Mouse (Mus musculus) MEL (cell line): ENCODE measurements around the gene Pomp. TPM values are rescaled to one million over a fixed set of nuclear protein-coding genes. Genes with fewer than 3 reads are reported as not detected.

ENCODE experiments used
- DNase-seq: peaks from one replicate; pipeline ENCODE4 v3.0.0; 2011; ENCODE audit warnings: low read depth, low spot score
- H3K27ac ChIP-seq: 2 replicates; pipeline ENCODE4 v1.5.1; 2012; ENCODE audit warnings: low read depth, mild to moderate bottlenecking, control low read depth, low read length, moderate library complexity; ENCODE audit not compliant: control insufficient read depth
- H3K27me3 ChIP-seq, 2 experiments: fragments of 150-350 bp in 1 of 2; sonication (generic) in 1 of 2; 2 replicates each; pipeline ENCODE4 v1.6.1; 2012; ENCODE audit warnings: low read length in 2 of 2, mild to moderate bottlenecking in 2 of 2, improper control_type of control experiment in 1 of 2, moderate library complexity in 1 of 2; ENCODE audit not compliant: insufficient read depth in 2 of 2, control insufficient read depth in 1 of 2
- H3K36me3 ChIP-seq, 2 experiments: 2 replicates each; pipeline ENCODE4 v1.6.1; 2012 to 2014; ENCODE audit warnings: low read length in 2 of 2, improper control_type of control experiment in 1 of 2, inconsistent platforms in 1 of 2, mild to moderate bottlenecking in 1 of 2; ENCODE audit not compliant: insufficient read depth in 2 of 2, control insufficient read depth in 1 of 2
- H3K4me1 ChIP-seq, 2 experiments: fragments of 150-350 bp in 1 of 2; sonication (generic) in 1 of 2; 2 replicates each; pipeline ENCODE4 v1.6.1; 2012; ENCODE audit warnings: low read length in 2 of 2, improper control_type of control experiment in 1 of 2, mild to moderate bottlenecking in 1 of 2; ENCODE audit not compliant: insufficient read depth in 2 of 2, control insufficient read depth in 1 of 2
- H3K4me3 ChIP-seq, 2 experiments: fragments of 150-350 bp in 1 of 2; sonication (generic) in 1 of 2; 2 replicates each; pipeline ENCODE4 v1.5.1; 2012; ENCODE audit warnings: low read depth in 2 of 2, low read length in 2 of 2, mild to moderate bottlenecking in 2 of 2, moderate library complexity in 2 of 2, control low read depth in 1 of 2, improper control_type of control experiment in 1 of 2; ENCODE audit not compliant: control insufficient read depth in 1 of 2, insufficient read depth in 1 of 2
- H3K79me2 ChIP-seq: 2 replicates; pipeline ENCODE4 v1.6.1; 2012; ENCODE audit warnings: mild to moderate bottlenecking, low read length, moderate library complexity; ENCODE audit not compliant: control insufficient read depth, poor library complexity, insufficient read depth
- H3K9ac ChIP-seq: 2 replicates; pipeline ENCODE4 v1.6.1; 2012; ENCODE audit warnings: low read depth, mild to moderate bottlenecking, control low read depth, low read length, moderate library complexity; ENCODE audit not compliant: control insufficient read depth, poor library complexity, severe bottlenecking
- H3K9me3 ChIP-seq: fragments of 150-350 bp; sonication (generic); replicated peaks from 2 replicates; pipeline ENCODE4 v1.6.1; 2012; ENCODE audit warnings: mild to moderate bottlenecking, low read length, improper control_type of control experiment, moderate library complexity; ENCODE audit not compliant: insufficient read depth
- BHLHE40 ChIP-seq: IDR thresholded peaks from 2 replicates; pipeline ENCODE4 v1.6.1; 2012; ENCODE audit warnings: low read depth, mild to moderate bottlenecking, inconsistent platforms, low read length, improper control_type of control experiment, borderline replicate concordance
- CHD2 ChIP-seq: IDR thresholded peaks from 2 replicates; pipeline ENCODE4 v1.6.1; 2011; ENCODE audit warnings: low read length, improper control_type of control experiment
- CTCF ChIP-seq, 3 experiments: IDR thresholded peaks in 2 of 3; conservative IDR thresholded peaks in 1 of 3; 2 replicates each; pipeline ENCODE4 v1.5.1; 2011 to 2012; ENCODE audit warnings: low read length in 3 of 3, low read depth in 2 of 3, mild to moderate bottlenecking in 2 of 3, improper control_type of control experiment in 1 of 3, inconsistent platforms in 1 of 3, mixed read lengths in 1 of 3, moderate library complexity in 1 of 3; ENCODE audit not compliant: control insufficient read depth in 1 of 3, insufficient read depth in 1 of 3, poor library complexity in 1 of 3, severe bottlenecking in 1 of 3
- E2F4 ChIP-seq: IDR thresholded peaks from 2 replicates; pipeline ENCODE4 v1.6.1; 2011; ENCODE audit warnings: low read depth, low read length, improper control_type of control experiment, borderline replicate concordance
- ELF1 ChIP-seq: IDR thresholded peaks from 2 replicates; pipeline ENCODE4 v1.6.1; 2014; ENCODE audit warnings: low read depth, mild to moderate bottlenecking, inconsistent platforms, low read length, improper control_type of control experiment, moderate library complexity
- GATA1 ChIP-seq: IDR thresholded peaks from 2 replicates; pipeline ENCODE4 v1.6.1; 2011; ENCODE audit warnings: low read depth, low read length, improper control_type of control experiment
- HCFC1 ChIP-seq: IDR thresholded peaks from 2 replicates; pipeline ENCODE4 v1.6.1; 2012; ENCODE audit warnings: low read depth, mild to moderate bottlenecking, inconsistent platforms, low read length, improper control_type of control experiment, moderate library complexity
- JUND ChIP-seq: IDR thresholded peaks from 2 replicates; pipeline ENCODE4 v1.6.1; 2011; ENCODE audit warnings: low read depth, mild to moderate bottlenecking, improper control_type of control experiment, low read length
- MAX ChIP-seq: IDR thresholded peaks from 2 replicates; pipeline ENCODE4 v1.6.1; 2011; ENCODE audit warnings: low read length, improper control_type of control experiment
- MAZ ChIP-seq: IDR thresholded peaks from 2 replicates; pipeline ENCODE4 v1.6.1; 2012; ENCODE audit warnings: low read depth, mild to moderate bottlenecking, inconsistent platforms, low read length, improper control_type of control experiment
- MXI1 ChIP-seq: IDR thresholded peaks from 2 replicates; pipeline ENCODE4 v1.6.1; 2011; ENCODE audit warnings: mild to moderate bottlenecking, low read depth, low read length, improper control_type of control experiment
- MYB ChIP-seq: IDR thresholded peaks from 2 replicates; pipeline ENCODE4 v1.6.1; 2011; ENCODE audit warnings: mild to moderate bottlenecking, low read depth, low read length, improper control_type of control experiment
- NELFE ChIP-seq: IDR thresholded peaks from 2 replicates; pipeline ENCODE4 v1.6.1; 2011; ENCODE audit warnings: low read depth, low read length, improper control_type of control experiment
- RAD21 ChIP-seq: IDR thresholded peaks from 2 replicates; pipeline ENCODE4 v1.6.1; 2011; ENCODE audit warnings: mild to moderate bottlenecking, low read depth, low read length, improper control_type of control experiment
- SIN3A ChIP-seq: IDR thresholded peaks from 2 replicates; pipeline ENCODE4 v1.6.1; 2012; ENCODE audit warnings: low read length, improper control_type of control experiment, inconsistent platforms
- SMC3 ChIP-seq: IDR thresholded peaks from 2 replicates; pipeline ENCODE4 v1.6.1; 2011; ENCODE audit warnings: low read depth, low read length, improper control_type of control experiment
- TBP ChIP-seq: IDR thresholded peaks from 2 replicates; pipeline ENCODE4 v1.8.0; 2011; ENCODE audit warnings: low read depth, low read length, improper control_type of control experiment
- UBTF ChIP-seq: IDR thresholded peaks from 2 replicates; pipeline ENCODE4 v1.6.1; 2012; ENCODE audit warnings: low read depth, mild to moderate bottlenecking, inconsistent platforms, low read length, improper control_type of control experiment, moderate library complexity, borderline replicate concordance; ENCODE audit not compliant: insufficient read depth
- USF2 ChIP-seq, 2 experiments: IDR thresholded peaks; 2 replicates each; pipeline ENCODE4 v1.6.1; 2011 to 2012; ENCODE audit warnings: improper control_type of control experiment in 2 of 2, low read length in 2 of 2, borderline replicate concordance in 1 of 2, inconsistent platforms in 1 of 2, low read depth in 1 of 2, mild to moderate bottlenecking in 1 of 2; ENCODE audit not compliant: insufficient read depth in 1 of 2
- ZC3H11A ChIP-seq: IDR thresholded peaks from 2 replicates; pipeline ENCODE4 v1.6.1; 2012; ENCODE audit warnings: low read depth, mild to moderate bottlenecking, inconsistent platforms, low read length, improper control_type of control experiment
- ZMIZ1 ChIP-seq: IDR thresholded peaks from 2 replicates; pipeline ENCODE4 v1.6.1; 2012; ENCODE audit warnings: low read depth, mild to moderate bottlenecking, inconsistent platforms, low read length, improper control_type of control experiment, moderate library complexity
- ZNF384 ChIP-seq: IDR thresholded peaks from 2 replicates; pipeline ENCODE4 v1.6.1; 2012; ENCODE audit warnings: low read depth, mild to moderate bottlenecking, inconsistent platforms, low read length, improper control_type of control experiment
- polyA plus RNA-seq, 2 experiments: library from polyadenylated mRNA; stranded (reverse) in 1 of 2; unstranded in 1 of 2; fragments of >175 nt in 1 of 2; fragments of >200 nt in 1 of 2; gene quantifications; 2 replicates each; pipeline versions ENCODE4 v1.2.1 to v1.2.4; 2012; ENCODE audit warnings: low replicate concordance in 2 of 2, low read depth in 1 of 2; ENCODE audit not compliant: insufficient read length in 2 of 2, insufficient read depth in 1 of 2, missing spikeins in 1 of 2
- total RNA-seq: library from RNA; depleted of rRNA; stranded (reverse); fragments of 300-350 nt; gene quantifications from 2 replicates; pipeline ENCODE4 v1.2.3, GENCODE M21; 2012

The Pomp gene
- total and polyA plus RNA-seq, 3 experiments, result 348 to 500 TPM; not detected in 1

GRCm38 (mm10) chr5:147913241-147913842, 53.1 kb downstream of the Pomp start:
- Histone ChIP-seq H3K9me3 (no peaks in the 10 kb centered on the region), H3K27ac (no peak overlapping the region), H3K4me1 (no peaks in the 10 kb centered on the region), H3K79me2 (no peaks in the 10 kb centered on the region), H3K9ac (no peak overlapping the region), H3K27me3 (no peaks in the 10 kb centered on the region), H3K36me3 (no peaks in the 10 kb centered on the region)
- DNase-seq, result no peak
- TF ChIP-seq CHD2, result no peak
- TF ChIP-seq TBP, result no peak
- no peak for TF ChIP-seq MYB
- no peak for TF ChIP-seq ZC3H11A
- no peak for TF ChIP-seq E2F4
- no peak for TF ChIP-seq RAD21
- TF ChIP-seq UBTF, result no peak
- TF ChIP-seq ELF1, result no peak
- no peak for TF ChIP-seq HCFC1
- TF ChIP-seq BHLHE40, result no peak
- TF ChIP-seq ZMIZ1, result no peak
- no peak for TF ChIP-seq MAX
- no peak for TF ChIP-seq GATA1
- TF ChIP-seq SIN3A, result no peak
- TF ChIP-seq NELFE, result no peak
- TF ChIP-seq MAZ, result no peak
- no peak for TF ChIP-seq USF2 (IDR thresholded peaks at IDR 0.05; ENCODE audit: borderline replicate concordance in 1 of 2, insufficient read depth in 1 of 2, low read depth in 1 of 2, low read length in 2 of 2)
- no peak for TF ChIP-seq JUND
- TF ChIP-seq ZNF384, result no peak
- no peak for TF ChIP-seq MXI1
- TF ChIP-seq, all 39 proteins: peak for 0
- no peak overlapping the region for H3K4me3 ChIP-seq

- TF ChIP-seq SMC3 (no peak), CTCF (IDR thresholded peaks at IDR 0.05 in 2 of 3, conservative IDR thresholded peaks at IDR 0.05 in 1 of 3; ENCODE audit: control insufficient read depth in 1 of 3, insufficient read depth in 1 of 3, low read depth in 2 of 3, low read length in 3 of 3, poor library complexity in 1 of 3, severe bottlenecking in 1 of 3) (peak in 2 of 3 experiments; percentile 14 to 20; a peak in 2 of 6 replicates)
- no peaks in the 10 kb centered on the region for H3K79me2 ChIP-seq
- H3K27ac ChIP-seq, result no peak overlapping the region
- H3K36me3 ChIP-seq, result no peaks in the 10 kb centered on the region
- H3K27me3 ChIP-seq, result no peaks in the 10 kb centered on the region
- no peaks in the 10 kb centered on the region for H3K9me3 ChIP-seq
- H3K4me3 ChIP-seq, result no peak overlapping the region
- H3K4me1 ChIP-seq, result no peaks in the 10 kb centered on the region
- no peak overlapping the region for H3K9ac ChIP-seq
- DNase-seq, result no peak
Observed at GRCm38 (mm10) chr5:147915038-147915566, 54.8 kb downstream of the Pomp start.
